Mouse (Mus musculus): ENCODE data around the gene Hs3st1.

DNA sequence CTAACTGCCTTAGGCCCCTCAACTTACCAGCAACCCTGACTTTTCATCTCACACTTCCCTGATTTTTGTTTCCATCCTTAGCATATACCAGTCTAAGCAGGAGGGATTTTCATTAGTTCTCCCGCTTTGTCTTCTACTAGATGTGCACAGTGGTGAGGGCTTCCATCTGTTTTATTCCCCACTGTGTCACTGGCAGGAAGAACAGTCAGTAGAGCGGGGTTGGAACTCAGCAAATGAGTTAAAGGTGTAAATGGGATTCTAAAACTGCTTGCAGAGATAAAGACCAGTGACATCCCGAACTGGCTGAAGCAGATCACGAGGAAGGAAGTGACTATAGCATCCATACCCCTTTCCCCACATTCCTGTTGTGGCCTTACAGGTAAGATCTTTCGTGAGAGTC, 116.3 kb downstream of the Hs3st1 start:
- TF ChIP-seq CTCF (IDR thresholded peaks at IDR 0.05; ENCODE audit: low read depth), result no peak
- TF ChIP-seq EP300 (optimal IDR thresholded peaks at IDR 0.05), result no peak

Data from stomach, postnatal 0 days (tissue).